Mouse (Mus musculus) small intestine, adult 2 months (tissue): ENCODE data around the gene Rrh. TPM values are rescaled to one million over a fixed set of nuclear protein-coding genes. Genes with fewer than 3 reads are reported as not detected.

Experiments
- H3K27ac ChIP-seq: fragments of 200-500 bp; 2 replicates; pipeline ENCODE4 v1.5.1; 2012; ENCODE audit warnings: low read depth, low read length, control low read depth, inconsistent platforms; ENCODE audit not compliant: insufficient read depth
- H3K27me3 ChIP-seq: fragments of 200-500 bp; 2 replicates; pipeline ENCODE4 v1.6.1; 2012; ENCODE audit warnings: mild to moderate bottlenecking, moderate library complexity, low read length, inconsistent platforms; ENCODE audit not compliant: control insufficient read depth, insufficient read depth
- H3K36me3 ChIP-seq: fragments of 200-500 bp; 2 replicates; pipeline ENCODE4 v1.6.1; 2012; ENCODE audit warnings: mild to moderate bottlenecking, low read length, control low read depth, inconsistent platforms; ENCODE audit not compliant: control insufficient read depth, insufficient read depth
- H3K4me1 ChIP-seq: fragments of 200-500 bp; 2 replicates; pipeline ENCODE4 v1.6.1; 2012; ENCODE audit warnings: low read length, inconsistent platforms, mixed read lengths; ENCODE audit not compliant: control insufficient read depth, insufficient read depth, insufficient read length
- H3K4me3 ChIP-seq: fragments of 200-500 bp; 2 replicates; pipeline ENCODE4 v1.5.1; 2012; ENCODE audit warnings: low read depth, mild to moderate bottlenecking, control low read depth, inconsistent platforms, low read length, moderate library complexity
- CTCF ChIP-seq: fragments of 200-500 bp; IDR thresholded peaks from 2 replicates; pipeline ENCODE4 v1.5.1; 2012; ENCODE audit warnings: low read depth, mild to moderate bottlenecking, control low read depth, inconsistent platforms, low read length, moderate library complexity, mixed read lengths; ENCODE audit not compliant: insufficient replicate concordance, insufficient read length; ENCODE audit errors: extremely low read depth
- POLR2A ChIP-seq: fragments of 200-500 bp; IDR thresholded peaks from 2 replicates; pipeline ENCODE4 v1.6.1; 2012; ENCODE audit warnings: low read depth, mild to moderate bottlenecking, control low read depth, inconsistent platforms, low read length, moderate library complexity
- WGBS: fragments of 180-500 bp; shearing (Covaris S2); methylation state at CpG from one replicate; pipeline ENCODE4 v1.1.7; 2018; 5-methylcytosine and 5-hydroxymethylcytosine counted together
- polyA plus RNA-seq: library from polyadenylated mRNA; depleted of rRNA; stranded (reverse); fragments of >200 nt; gene quantifications from 2 replicates; pipeline ENCODE4 v1.2.3, GENCODE M21; 2012

The Rrh gene
- polyA plus RNA-seq, 1 experiment = not detected

GRCm38 (mm10) chr3:129823293-129823692 lies 906 bp upstream of the Rrh start:
- H3K27ac ChIP-seq = no peak overlapping the region
- 53% methylated on average over 5 of the region's 5 CpGs for WGBS
- peaks cover 15% of the 10 kb centered on the region for H3K36me3 ChIP-seq
- no peak for TF ChIP-seq POLR2A
- TF ChIP-seq CTCF = no peak
- no peaks in the 10 kb centered on the region for H3K4me1 ChIP-seq
- no peak overlapping the region for H3K4me3 ChIP-seq
- no peaks in the 10 kb centered on the region for H3K27me3 ChIP-seq

- no peaks in the 10 kb centered on the region for H3K4me1 ChIP-seq
- peaks cover 14% of the 10 kb centered on the region for H3K36me3 ChIP-seq
- no peak overlapping the region for H3K4me3 ChIP-seq
- TF ChIP-seq POLR2A = no peak
- no peak for TF ChIP-seq CTCF
- no peaks in the 10 kb centered on the region for H3K27me3 ChIP-seq
- H3K27ac ChIP-seq = no peak overlapping the region
- whole genome bisulfite sequencing = 84% methylated on average over 8 of the region's 8 CpGs
Measured at GRCm38 (mm10) chr3:129821736-129822135, 651 bp downstream of the Rrh start.

GRCm38 (mm10) chr3:129820847-129821246 lies 1.5 kb downstream of the Rrh start:
- H3K36me3 ChIP-seq = peaks cover 13% of the 10 kb centered on the region
- 49% methylated on average over 9 of the region's 9 CpGs for WGBS
- H3K4me3 ChIP-seq = no peak overlapping the region
- H3K4me1 ChIP-seq = no peaks in the 10 kb centered on the region
- no peaks in the 10 kb centered on the region for H3K27me3 ChIP-seq
- H3K27ac ChIP-seq = no peak overlapping the region
- TF ChIP-seq POLR2A (no peak), CTCF (no peak)

- no peak within 1 kb of the TSS for H3K27ac ChIP-seq
- TF ChIP-seq POLR2A = no peak
- TF ChIP-seq CTCF = no peak
- 49% methylated on average over 10 of the region's 10 CpGs for WGBS
- H3K36me3 ChIP-seq = no peaks in the 10 kb centered on the region
- H3K4me1 ChIP-seq = no peaks in the 10 kb centered on the region
- peak within 1 kb of the TSS; percentile 27; the same call in 1 of the 2 replicates for H3K4me3 ChIP-seq
- H3K27me3 ChIP-seq = no peaks in the 10 kb centered on the region
Measured at GRCm38 (mm10) chr3:129803765-129804164, 18.6 kb downstream of the Rrh start, which contains the start of gene Lrit3. Gene Lrit3, minus strand, starts transcription at chr3:129804030.

GRCm38 (mm10) chr3:129799011-129799410 lies 23.4 kb downstream of the Rrh start:
- Histone ChIP-seq H3K4me1 (0 out of 2 replicates have a peak, but pooled peaks cover 2% of the 10 kb centered on the region), H3K27me3 (no peaks in the 10 kb centered on the region), H3K4me3 (no peak overlapping the region), H3K27ac (no peak overlapping the region), H3K36me3 (no peaks in the 10 kb centered on the region)
- no peak for TF ChIP-seq CTCF
- TF ChIP-seq POLR2A = no peak
- WGBS = 53% methylated on average over 2 of the region's 2 CpGs

GRCm38 (mm10) chr3:129798551-129798950 lies 23.8 kb downstream of the Rrh start:
- Histone ChIP-seq H3K27me3 (no peaks in the 10 kb centered on the region), H3K4me1 (0 out of 2 replicates have a peak, but pooled peaks cover 2% of the 10 kb centered on the region), H3K36me3 (no peaks in the 10 kb centered on the region), H3K4me3 (no peak overlapping the region), H3K27ac (no peak overlapping the region)
- 82% methylated on average over 11 of the region's 11 CpGs for WGBS
- TF ChIP-seq POLR2A = no peak
- no peak for TF ChIP-seq CTCF

GRCm38 (mm10) chr3:129797341-129797740 lies 25.0 kb downstream of the Rrh start:
- WGBS = 56% methylated on average over 5 of the region's 5 CpGs

GRCm38 (mm10) chr3:129793801-129794200 lies 28.6 kb downstream of the Rrh start:
- WGBS = 80% methylated on average over 5 of the region's 5 CpGs
- TF ChIP-seq POLR2A (no peak), CTCF (no peak)
- 0 out of 2 replicates have a peak, but pooled peaks cover 2% of the 10 kb centered on the region for H3K4me1 ChIP-seq
- no peaks in the 10 kb centered on the region for H3K27me3 ChIP-seq
- no peak overlapping the region for H3K27ac ChIP-seq
- H3K4me3 ChIP-seq = no peak overlapping the region
- no peaks in the 10 kb centered on the region for H3K36me3 ChIP-seq

More at GRCm38 (mm10) chr3:129797341-129797740, 25.0 kb downstream of the Rrh start:
- H3K36me3 ChIP-seq = no peaks in the 10 kb centered on the region
- H3K27ac ChIP-seq = no peak overlapping the region
- H3K4me3 ChIP-seq = no peak overlapping the region
- H3K27me3 ChIP-seq = no peaks in the 10 kb centered on the region
- H3K4me1 ChIP-seq = 0 out of 2 replicates have a peak, but pooled peaks cover 2% of the 10 kb centered on the region
- TF ChIP-seq CTCF = no peak
- TF ChIP-seq POLR2A = no peak
